Mouse (Mus musculus): ENCODE results near the gene Chsy1. TPM values are rescaled to one million over a fixed set of nuclear protein-coding genes. Genes with fewer than 3 reads are reported as not detected.

Chsy1 gene
- polyA plus RNA-seq, 1 experiment from 2014 or later: 13.4 TPM

- no peaks in the 10 kb centered on the region for H3K9me3 ChIP-seq (replicated peaks)
- peaks cover 32% of the 10 kb centered on the region for H3K4me1 ChIP-seq (replicated peaks)
- H3K4me3 ChIP-seq: no peak overlapping the region
- no peak overlapping the region for H3K4me2 ChIP-seq
- ATAC-seq (replicated peaks; ENCODE audit: insufficient number of reproducible peaks, insufficient read depth, low FRiP score, low read depth): no peak
- peaks cover 13% of the 10 kb centered on the region for H3K36me3 ChIP-seq
- no peak overlapping the region for H3K9ac ChIP-seq
- 86% methylated on average over 14 of the region's 14 CpGs for WGBS
- no peak overlapping the region for H3K27ac ChIP-seq
- H3K27me3 ChIP-seq: no peaks in the 10 kb centered on the region
Observed at GRCm38 (mm10) chr7:66125368-66125767, 16.1 kb downstream of the Chsy1 start.

GRCm38 (mm10) chr7:66127951-66128645, 18.8 kb downstream of the Chsy1 start:
- Histone ChIP-seq H3K36me3 (peaks cover 19% of the 10 kb centered on the region), H3K9me3 (replicated peaks) (no peaks in the 10 kb centered on the region), H3K4me1 (replicated peaks) (peaks cover 31% of the 10 kb centered on the region), H3K9ac (no peak overlapping the region), H3K27me3 (no peaks in the 10 kb centered on the region), H3K27ac (peak overlapping the region; percentile 42; the same call in 1 of the 2 replicates), H3K4me2 (no peak overlapping the region), H3K4me3 (no peak overlapping the region)
- WGBS: 76% methylated on average over 4 of the region's 4 CpGs
- no peak for ATAC-seq (replicated peaks; ENCODE audit: insufficient number of reproducible peaks, insufficient read depth, low FRiP score, low read depth)

GRCm38 (mm10) chr7:66128857-66129256, 19.5 kb downstream of the Chsy1 start:
- H3K27ac ChIP-seq: peak overlapping the region; percentile 42; the same call in 1 of the 2 replicates
- WGBS: 18% methylated on average over 3 of the region's 3 CpGs
- no peak for ATAC-seq (replicated peaks; ENCODE audit: insufficient number of reproducible peaks, insufficient read depth, low FRiP score, low read depth)

GRCm38 (mm10) chr7:66130296-66130695, 21.0 kb downstream of the Chsy1 start:
- H3K9me3 ChIP-seq (replicated peaks): no peaks in the 10 kb centered on the region
- H3K4me3 ChIP-seq: no peak overlapping the region
- H3K4me2 ChIP-seq: no peak overlapping the region
- 51% methylated on average over 2 of the region's 2 CpGs for WGBS
- peaks cover 29% of the 10 kb centered on the region for H3K4me1 ChIP-seq (replicated peaks)
- no peak overlapping the region for H3K27ac ChIP-seq
- no peak overlapping the region for H3K9ac ChIP-seq
- H3K27me3 ChIP-seq: no peaks in the 10 kb centered on the region
- peaks cover 17% of the 10 kb centered on the region for H3K36me3 ChIP-seq
- ATAC-seq (replicated peaks; ENCODE audit: insufficient number of reproducible peaks, insufficient read depth, low FRiP score, low read depth): no peak

More at GRCm38 (mm10) chr7:66128857-66129256, 19.5 kb downstream of the Chsy1 start:
- no peak overlapping the region for H3K9ac ChIP-seq
- H3K4me3 ChIP-seq: no peak overlapping the region
- no peaks in the 10 kb centered on the region for H3K27me3 ChIP-seq
- no peaks in the 10 kb centered on the region for H3K9me3 ChIP-seq (replicated peaks)
- peaks cover 31% of the 10 kb centered on the region for H3K4me1 ChIP-seq (replicated peaks)
- peaks cover 19% of the 10 kb centered on the region for H3K36me3 ChIP-seq
- H3K4me2 ChIP-seq: no peak overlapping the region

GRCm38 (mm10) chr7:66131776-66132421, 22.6 kb downstream of the Chsy1 start:
- Histone ChIP-seq H3K9me3 (replicated peaks) (no peaks in the 10 kb centered on the region), H3K4me2 (no peak overlapping the region), H3K27ac (no peak overlapping the region), H3K27me3 (no peaks in the 10 kb centered on the region), H3K4me3 (no peak overlapping the region), H3K9ac (no peak overlapping the region), H3K4me1 (replicated peaks) (peaks cover 37% of the 10 kb centered on the region), H3K36me3 (peaks cover 7% of the 10 kb centered on the region)
- WGBS: 84% methylated on average over 4 of the region's 4 CpGs
- ATAC-seq (replicated peaks; ENCODE audit: insufficient number of reproducible peaks, insufficient read depth, low FRiP score, low read depth): no peak

GRCm38 (mm10) chr7:66134154-66134553, 24.8 kb downstream of the Chsy1 start:
- no peak overlapping the region for H3K4me3 ChIP-seq
- WGBS: 96% methylated on average over 3 of the region's 3 CpGs
- H3K9ac ChIP-seq: no peak overlapping the region
- H3K9me3 ChIP-seq (replicated peaks): no peaks in the 10 kb centered on the region
- no peaks in the 10 kb centered on the region for H3K27me3 ChIP-seq
- no peak overlapping the region for H3K27ac ChIP-seq
- H3K36me3 ChIP-seq: peaks cover 7% of the 10 kb centered on the region
- no peak for ATAC-seq (replicated peaks; ENCODE audit: insufficient number of reproducible peaks, insufficient read depth, low FRiP score, low read depth)
- H3K4me2 ChIP-seq: no peak overlapping the region
- peaks cover 37% of the 10 kb centered on the region for H3K4me1 ChIP-seq (replicated peaks)

- WGBS: 79% methylated on average over 3 of the region's 3 CpGs
- H3K9ac ChIP-seq: no peak overlapping the region
Observed at GRCm38 (mm10) chr7:66135644-66136043, 26.3 kb downstream of the Chsy1 start.

GRCm38 (mm10) chr7:66136187-66136586, 26.9 kb downstream of the Chsy1 start:
- H3K4me3 ChIP-seq: no peak overlapping the region
- peaks cover 4% of the 10 kb centered on the region; the same call in 1 of the 2 replicates for H3K36me3 ChIP-seq
- no peaks in the 10 kb centered on the region for H3K27me3 ChIP-seq
- H3K27ac ChIP-seq: peak overlapping the region; percentile 28; the same call in 1 of the 2 replicates
- H3K9me3 ChIP-seq (replicated peaks): no peaks in the 10 kb centered on the region
- ATAC-seq (replicated peaks; ENCODE audit: insufficient number of reproducible peaks, insufficient read depth, low FRiP score, low read depth): no peak
- H3K4me2 ChIP-seq: no peak overlapping the region
- no peak overlapping the region for H3K9ac ChIP-seq
- peaks cover 34% of the 10 kb centered on the region for H3K4me1 ChIP-seq (replicated peaks)

More at GRCm38 (mm10) chr7:66135644-66136043, 26.3 kb downstream of the Chsy1 start:
- Histone ChIP-seq H3K27ac (peak overlapping the region; percentile 28; the same call in 1 of the 2 replicates), H3K9me3 (replicated peaks) (no peaks in the 10 kb centered on the region), H3K4me2 (no peak overlapping the region), H3K4me3 (no peak overlapping the region), H3K27me3 (no peaks in the 10 kb centered on the region), H3K4me1 (replicated peaks) (peaks cover 30% of the 10 kb centered on the region), H3K36me3 (peaks cover 4% of the 10 kb centered on the region; the same call in 1 of the 2 replicates)
- no peak for ATAC-seq (replicated peaks; ENCODE audit: insufficient number of reproducible peaks, insufficient read depth, low FRiP score, low read depth)

- no peak for ATAC-seq (replicated peaks; ENCODE audit: insufficient number of reproducible peaks, insufficient read depth, low FRiP score, low read depth)
- no peaks in the 10 kb centered on the region for H3K27me3 ChIP-seq
- H3K4me3 ChIP-seq: no peak overlapping the region
- H3K4me2 ChIP-seq: no peak overlapping the region
- peaks cover 35% of the 10 kb centered on the region for H3K4me1 ChIP-seq (replicated peaks)
- no peak overlapping the region for H3K9ac ChIP-seq
- H3K36me3 ChIP-seq: no peaks in the 10 kb centered on the region
- H3K27ac ChIP-seq: no peak overlapping the region
- no peaks in the 10 kb centered on the region for H3K9me3 ChIP-seq (replicated peaks)
- 90% methylated on average over 4 of the region's 4 CpGs for WGBS
Observed at GRCm38 (mm10) chr7:66137309-66137708, 28.0 kb downstream of the Chsy1 start.

- H3K4me3 ChIP-seq: no peak overlapping the region
- 20% methylated on average over 4 of the region's 4 CpGs for WGBS
- H3K4me2 ChIP-seq: no peak overlapping the region
- H3K9me3 ChIP-seq (replicated peaks): no peaks in the 10 kb centered on the region
- no peak overlapping the region for H3K27ac ChIP-seq
- no peak for ATAC-seq (replicated peaks; ENCODE audit: insufficient number of reproducible peaks, insufficient read depth, low FRiP score, low read depth)
- no peaks in the 10 kb centered on the region for H3K36me3 ChIP-seq
- H3K9ac ChIP-seq: no peak overlapping the region
- H3K4me1 ChIP-seq (replicated peaks): peaks cover 35% of the 10 kb centered on the region
- no peaks in the 10 kb centered on the region for H3K27me3 ChIP-seq
Observed at GRCm38 (mm10) chr7:66138301-66138700, 29.0 kb downstream of the Chsy1 start.

GRCm38 (mm10) chr7:66138878-66139277, 29.6 kb downstream of the Chsy1 start:
- Histone ChIP-seq H3K36me3 (no peaks in the 10 kb centered on the region), H3K4me1 (replicated peaks) (peaks cover 35% of the 10 kb centered on the region), H3K27me3 (no peaks in the 10 kb centered on the region), H3K4me3 (no peak overlapping the region), H3K4me2 (no peak overlapping the region), H3K9ac (no peak overlapping the region), H3K27ac (no peak overlapping the region), H3K9me3 (replicated peaks) (no peaks in the 10 kb centered on the region)
- WGBS: 76% methylated on average over 5 of the region's 5 CpGs
- no peak for ATAC-seq (replicated peaks; ENCODE audit: insufficient number of reproducible peaks, insufficient read depth, low FRiP score, low read depth)

Data from heart, embryonic 15.5 days (tissue).